11 mouse cellular contexts compared by ENCODE assay signal in genomic region chr10:96374293-96375069, GRCm38 (mm10).
DNase-seq lines count a peak whose midpoint lies in the region; ATAC-seq and TF ChIP-seq lines count a peak whose summit lies in the region.
"Had no signal": no experiment of that assay in that cellular context is flagged by ENCODE, and none has a peak within 500 bp of the region (broad histone marks: within the 10 kb centered on the region; RNA-seq: fewer than 3 reads in every experiment).

No protein-coding gene starts in this region.

- 85% methylated on average over 12 of the region's 12 CpGs for WGBS in kidney, adult 2 months
- WGBS in spleen, adult 2 months = 11% methylated on average over 12 of the region's 12 CpGs
- WGBS in forebrain, embryonic 16.5 days = 80% methylated on average over 12 of the region's 12 CpGs

- no peaks in the 10 kb centered on the region for H3K9me3 ChIP-seq in forebrain, embryonic 16.5 days (ENCODE audit: control insufficient read depth, low read length)
- H3K9me3 ChIP-seq: limb, embryonic 12.5 days had no signal

- H3K4me3 ChIP-seq in kidney, adult 2 months (ENCODE audit: insufficient read depth, low read depth, low read length) = no peak overlapping the region
- H3K4me3 ChIP-seq in spleen, adult 2 months (ENCODE audit: extremely low read depth, insufficient read depth, insufficient read length) = no peak overlapping the region
- H3K4me3 ChIP-seq in forebrain, embryonic 16.5 days (replicated peaks; ENCODE audit: low read length) = no peak overlapping the region
- H3K4me3 ChIP-seq: limb, embryonic 12.5 days had no signal

- H3K9ac ChIP-seq in forebrain, embryonic 16.5 days (replicated peaks; ENCODE audit: low read depth, low read length) = no peak overlapping the region
- H3K9ac ChIP-seq: limb, embryonic 12.5 days had no signal

- H3K27me3 ChIP-seq in kidney, adult 2 months (replicated peaks; ENCODE audit: control insufficient read depth, insufficient read depth, low read length) = no peaks in the 10 kb centered on the region
- no peaks in the 10 kb centered on the region for H3K27me3 ChIP-seq in spleen, adult 2 months (ENCODE audit: control insufficient read depth, insufficient read depth, low read length)
- H3K27me3 ChIP-seq in forebrain, embryonic 16.5 days (replicated peaks; ENCODE audit: control insufficient read depth, insufficient read depth, low read length) = no peaks in the 10 kb centered on the region
- H3K27me3 ChIP-seq: limb, embryonic 12.5 days had no signal

- no peaks in the 10 kb centered on the region for H3K36me3 ChIP-seq in kidney, adult 2 months (ENCODE audit: control insufficient read depth, insufficient read depth, low read length)
- H3K36me3 ChIP-seq in spleen, adult 2 months (ENCODE audit: control insufficient read depth, insufficient read depth, low read length) = no peaks in the 10 kb centered on the region
- no peaks in the 10 kb centered on the region for H3K36me3 ChIP-seq in forebrain, embryonic 16.5 days (ENCODE audit: control insufficient read depth, insufficient read depth)
- H3K36me3 ChIP-seq: limb, embryonic 12.5 days had no signal

- intact Hi-C loops in left cerebral cortex, postnatal 10 days (cut with DNase I) = no loop called here

- no peak for ATAC-seq in forebrain, embryonic 16.5 days

- no peak for TF ChIP-seq CTCF in kidney, adult 2 months (conservative IDR thresholded peaks at IDR 0.05; ENCODE audit: insufficient read depth, insufficient read length, low read depth, low read length)
- TF ChIP-seq CTCF in spleen, adult 2 months (IDR thresholded peaks at IDR 0.05; ENCODE audit: extremely low read depth, insufficient read depth, insufficient read length, insufficient replicate concordance) = no peak

- no peaks in the 10 kb centered on the region for H3K4me1 ChIP-seq in kidney, adult 2 months (ENCODE audit: control insufficient read depth, insufficient read depth, low read length)
- H3K4me1 ChIP-seq in spleen, adult 2 months (ENCODE audit: control insufficient read depth, insufficient read depth, insufficient read length) = peaks cover 49% of the 10 kb centered on the region
- peaks cover 7% of the 10 kb centered on the region for H3K4me1 ChIP-seq in forebrain, embryonic 16.5 days (replicated peaks; ENCODE audit: control insufficient read depth, insufficient read depth, low read length)

- TF ChIP-seq POLR2A in kidney, adult 2 months (IDR thresholded peaks at IDR 0.05; ENCODE audit: low read depth, low read length) = no peak
- TF ChIP-seq POLR2A in spleen, adult 2 months (IDR thresholded peaks at IDR 0.05; ENCODE audit: low read depth, low read length) = peak; percentile 2; the same call in 1 of the 2 replicates

- peak overlapping the region; percentile 3; the same call in 1 of the 2 replicates for H3K27ac ChIP-seq in kidney, adult 2 months (ENCODE audit: insufficient read depth, low read depth, low read length)
- peak overlapping the region; percentile 98 for H3K27ac ChIP-seq in spleen, adult 2 months (ENCODE audit: insufficient read depth, low read length)
- no peak overlapping the region for H3K27ac ChIP-seq in forebrain, embryonic 16.5 days (ENCODE audit: low read length)
- H3K27ac ChIP-seq: limb, embryonic 12.5 days had no signal

- peak; percentile 8 for DNase-seq in kidney, adult 2 months
- DNase-seq in kidney, postnatal 10 days = no peak
- peak; percentile 19 for DNase-seq in Muller cell, postnatal 12 days (ENCODE audit: inconsistent ontology term)
- DNase-seq in lung, postnatal 36 days = peak; percentile 63
- peak; percentile 74 to 84 for DNase-seq in spleen, adult 2 months (ENCODE audit: low read depth in 1 of 2, low spot score in 2 of 2)
- no peak for DNase-seq in left cerebral cortex, postnatal 10 days (ENCODE audit: extremely low spot score in 1 of 2, low spot score in 2 of 2)
- DNase-seq in cerebellum, adult 9-11 months = no peak
- DNase-seq: gastrocnemius, postnatal 25 days; kidney, adult 11 months had no signal

- H3K4me2 ChIP-seq in forebrain, embryonic 16.5 days (ENCODE audit: low read length) = no peak overlapping the region
- H3K4me2 ChIP-seq: limb, embryonic 12.5 days had no signal

Comparison
In these comparisons a context has a peak if more than half of its experiments do, and no peak if none do; other contexts are left out.
1. DNase-seq: peak in kidney, adult 2 months (single experiment), Muller cell, postnatal 12 days (single experiment), lung, postnatal 36 days (single experiment) and spleen, adult 2 months (2 of 2); none in kidney, postnatal 10 days (single experiment), left cerebral cortex, postnatal 10 days (0 of 2) and cerebellum, adult 9-11 months (single experiment).